Mouse (Mus musculus) cerebellum, adult 2 months (tissue): ENCODE measurements at regions not wholly inside any gene's neighbourhood (a gene's known extent, or its start where the extent isn't known, plus 50 kb on each side); places are given as distances from the start of the nearest gene placed in this dataset.

Experiments used
- DNase-seq, 2 experiments: peaks; one replicate each; pipeline ENCODE4 v3.0.0; 2021
- H3K27ac ChIP-seq: fragments of 200-500 bp; 2 replicates; pipeline ENCODE4 v1.5.1; 2012; ENCODE audit warnings: low read length, control low read depth, inconsistent platforms; ENCODE audit not compliant: insufficient read depth
- H3K27me3 ChIP-seq: fragments of 200-500 bp; 2 replicates; pipeline ENCODE4 v1.6.1; 2012; ENCODE audit warnings: inconsistent platforms, mild to moderate bottlenecking, low read length, moderate library complexity; ENCODE audit not compliant: control insufficient read depth, insufficient read depth
- H3K4me1 ChIP-seq: fragments of 200-500 bp; 2 replicates; pipeline ENCODE4 v1.6.1; 2011; ENCODE audit warnings: low read length; ENCODE audit not compliant: control insufficient read depth, insufficient read depth
- H3K4me3 ChIP-seq: fragments of 200-500 bp; replicated peaks from 2 replicates; pipeline ENCODE3; 2011; ENCODE audit warnings: mild to moderate bottlenecking, low read depth, low read length, control low read depth; ENCODE audit not compliant: insufficient read depth
- CTCF ChIP-seq: fragments of 200-500 bp; IDR thresholded peaks from 2 replicates; pipeline ENCODE4 v1.5.1; 2011; ENCODE audit warnings: low read depth, mild to moderate bottlenecking, control low read depth, low read length, moderate library complexity, borderline replicate concordance; ENCODE audit not compliant: insufficient read depth
- POLR2A ChIP-seq: fragments of 200-500 bp; IDR thresholded peaks from 2 replicates; pipeline ENCODE4 v1.6.1; 2011; ENCODE audit warnings: low read length, control low read depth, borderline replicate concordance; ENCODE audit not compliant: insufficient read depth
- WGBS: fragments of 180-500 bp; shearing (Covaris S2); methylation state at CpG from one replicate; pipeline ENCODE4 v1.1.7; 2018; 5-methylcytosine and 5-hydroxymethylcytosine counted together

DNA sequence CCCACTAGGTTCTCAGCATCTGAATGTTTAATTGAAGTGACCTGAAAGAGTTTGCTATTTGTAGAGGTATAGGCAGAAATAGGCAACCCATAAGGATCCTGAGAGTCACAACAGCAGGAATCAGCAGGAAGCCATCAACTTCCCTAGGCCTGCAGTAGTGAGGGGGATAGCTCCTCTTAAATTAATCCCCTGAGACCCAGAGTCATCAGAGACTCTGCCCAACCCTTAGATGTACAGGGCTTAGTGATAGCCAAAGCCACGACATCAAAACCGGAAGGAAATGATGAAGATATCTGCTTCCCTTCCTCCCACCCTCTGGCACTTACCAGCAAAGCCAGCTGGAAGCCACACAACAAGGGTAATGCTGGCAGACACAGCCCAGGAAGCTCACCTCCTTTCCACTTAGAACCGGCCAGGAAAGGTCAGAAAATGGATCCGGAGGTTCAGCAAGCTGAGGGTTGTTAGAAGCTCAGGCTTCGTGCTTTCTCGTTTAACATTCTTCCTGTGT lies 130.4 kb upstream of the Npy start:
- Histone ChIP-seq H3K27me3 (no peaks in the 10 kb centered on the region), H3K27ac (0 out of 2 replicates have a peak overlapping the region, but pooled peaks have one; percentile 28), H3K4me1 (peaks cover 3% of the 10 kb centered on the region), H3K4me3 (no peak overlapping the region)
- 10% methylated on average over 6 of the region's 6 CpGs for WGBS
- TF ChIP-seq CTCF (no peak), POLR2A (no peak)
- DNase-seq, result peak in 1 of 2 experiments; percentile 17

DNA sequence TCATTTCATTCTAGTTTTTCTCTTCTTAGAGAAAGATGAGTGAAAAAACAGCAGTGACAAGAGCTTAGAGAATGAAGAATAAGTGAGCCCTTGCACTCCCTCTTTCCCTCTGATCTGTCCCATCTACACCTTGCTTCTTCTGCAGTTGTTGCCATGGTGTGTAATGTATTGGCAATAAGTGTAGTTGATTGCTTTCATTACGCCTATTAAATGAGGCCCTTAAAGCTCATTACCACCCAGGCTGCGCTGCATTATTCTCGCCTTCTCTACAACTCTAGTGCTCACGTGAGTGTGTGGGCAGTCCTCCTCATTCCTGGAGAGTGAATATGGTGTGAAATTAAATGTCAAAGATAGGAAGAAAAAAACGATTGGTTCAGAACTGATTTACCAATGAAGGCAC lies 127.7 kb upstream of the Npy start:
- TF ChIP-seq POLR2A, result no peak
- TF ChIP-seq CTCF, result no peak
- Histone ChIP-seq H3K27ac (no peak overlapping the region), H3K4me1 (peaks cover 3% of the 10 kb centered on the region), H3K4me3 (no peak overlapping the region), H3K27me3 (no peaks in the 10 kb centered on the region)
- no peak for DNase-seq
- 69% methylated on average over 5 of the region's 5 CpGs for WGBS

DNA sequence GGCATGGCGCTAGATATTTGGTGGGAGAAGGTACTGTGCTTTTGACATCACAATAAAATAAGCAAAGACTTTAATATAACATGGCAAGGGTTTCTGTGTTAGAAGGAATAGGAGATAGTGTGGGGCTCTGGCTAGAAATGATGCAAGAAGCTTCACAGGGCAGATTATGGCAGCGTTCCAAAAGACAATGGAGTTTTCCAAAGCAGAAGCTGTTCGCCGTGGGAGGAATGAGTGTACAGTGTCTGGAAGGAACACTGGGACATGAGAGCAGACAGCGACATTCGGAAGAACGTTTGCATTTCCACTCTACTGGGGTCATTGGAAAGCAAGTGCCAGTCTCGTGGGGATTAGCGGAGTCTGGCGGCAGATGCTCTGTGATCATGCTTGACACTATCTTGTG lies 125.5 kb upstream of the Npy start:
- Histone ChIP-seq H3K4me1 (peaks cover 3% of the 10 kb centered on the region), H3K27me3 (no peaks in the 10 kb centered on the region), H3K4me3 (no peak overlapping the region), H3K27ac (no peak overlapping the region)
- TF ChIP-seq CTCF, result no peak
- no peak for TF ChIP-seq POLR2A
- WGBS, result 39% methylated on average over 10 of the region's 10 CpGs
- DNase-seq, result no peak

DNA sequence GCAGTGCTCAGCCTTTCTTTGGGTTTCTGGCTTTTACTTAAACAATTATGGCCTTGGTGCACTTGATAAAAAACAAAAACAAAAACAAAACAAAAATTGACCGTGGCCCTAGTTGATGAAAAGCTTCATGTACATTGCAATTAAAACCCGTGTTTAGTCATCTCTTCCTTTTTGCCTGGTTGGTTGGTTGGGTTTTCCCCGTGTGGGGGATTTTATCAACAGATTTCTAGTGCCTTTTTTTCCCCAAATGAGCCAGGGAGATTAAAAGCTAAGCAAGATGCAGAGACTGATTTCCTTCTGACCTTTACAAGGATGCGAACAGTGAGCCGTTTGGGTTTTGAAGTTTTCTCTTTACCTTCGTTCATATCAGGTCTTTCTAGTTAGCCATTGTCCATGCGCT lies 121.1 kb upstream of the Npy start:
- 90% methylated on average over 7 of the region's 7 CpGs for WGBS
- TF ChIP-seq POLR2A (no peak), CTCF (no peak)
- Histone ChIP-seq H3K27ac (no peak overlapping the region), H3K27me3 (no peaks in the 10 kb centered on the region), H3K4me3 (no peak overlapping the region), H3K4me1 (no peaks in the 10 kb centered on the region)
- no peak for DNase-seq

DNA sequence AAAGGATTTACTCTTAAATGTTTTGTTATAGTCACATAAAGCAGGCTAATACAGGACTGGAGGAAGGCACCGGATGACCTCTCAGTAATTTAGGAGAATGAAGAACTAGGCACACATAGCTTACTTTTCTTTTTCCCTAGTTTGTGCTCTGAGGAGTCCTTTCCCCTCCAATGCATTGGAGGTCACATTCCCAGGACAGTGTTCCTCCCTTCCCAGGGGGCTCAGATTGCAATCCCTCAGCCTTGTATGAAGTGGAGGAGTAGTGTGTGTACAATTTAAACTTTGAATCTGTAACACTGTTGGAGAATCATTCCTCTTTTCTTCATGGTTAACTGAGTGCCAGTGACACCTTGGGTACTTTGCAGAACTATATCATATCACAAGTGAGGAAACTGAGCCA lies 109.5 kb upstream of the Npy start:
- Histone ChIP-seq H3K27me3 (no peaks in the 10 kb centered on the region), H3K4me3 (no peak overlapping the region), H3K27ac (no peak overlapping the region), H3K4me1 (no peaks in the 10 kb centered on the region)
- WGBS, result 100% methylated on average over 1 of the region's 1 CpGs
- TF ChIP-seq POLR2A (no peak), CTCF (no peak)
- DNase-seq, result no peak

DNA sequence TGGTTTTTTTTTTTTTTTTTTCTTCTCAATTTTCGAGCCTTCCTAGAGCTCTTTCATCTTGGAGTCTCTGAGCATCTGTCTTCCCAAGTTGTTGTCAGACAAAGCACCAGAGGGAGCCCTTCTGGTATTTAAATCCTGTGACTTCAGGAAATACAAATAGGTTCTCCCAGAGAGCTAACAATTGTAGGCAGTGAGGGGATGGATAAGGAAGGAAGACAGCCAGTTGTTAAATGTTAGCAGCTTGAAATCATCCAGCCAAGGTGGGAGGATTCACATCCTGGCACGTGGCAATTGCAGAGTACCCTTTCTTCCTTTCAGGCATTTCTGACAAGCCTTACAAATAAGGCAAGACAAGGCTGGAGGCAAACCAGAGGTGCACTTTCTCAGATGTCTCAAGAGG lies 106.0 kb upstream of the Npy start:
- WGBS, result 13% methylated on average over 2 of the region's 2 CpGs
- H3K27ac ChIP-seq, result no peak overlapping the region
- H3K4me1 ChIP-seq, result no peaks in the 10 kb centered on the region
- DNase-seq, result no peak
- H3K4me3 ChIP-seq, result no peak overlapping the region
- no peak for TF ChIP-seq CTCF
- no peak for TF ChIP-seq POLR2A
- H3K27me3 ChIP-seq, result no peaks in the 10 kb centered on the region

DNA sequence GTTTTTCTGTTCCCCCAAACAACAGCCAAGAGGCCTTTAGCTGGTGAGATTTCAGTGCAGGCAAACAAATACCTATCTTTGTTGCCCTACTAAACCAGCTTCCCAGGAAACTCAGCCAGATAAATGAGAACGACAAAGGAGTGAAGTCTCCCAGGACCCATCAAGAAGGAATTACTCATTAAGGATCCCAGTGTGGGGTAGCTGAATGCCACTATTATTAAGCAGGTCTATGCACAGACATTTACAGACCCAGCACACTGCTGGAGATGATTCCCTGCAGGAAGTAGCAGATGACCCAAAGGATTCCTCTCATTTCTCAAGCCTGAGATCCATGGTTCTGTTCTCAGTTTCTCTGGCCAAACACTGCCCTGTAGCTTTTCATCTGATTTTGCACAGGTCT lies 105.6 kb upstream of the Npy start:
- Histone ChIP-seq H3K4me3 (no peak overlapping the region), H3K27me3 (no peaks in the 10 kb centered on the region), H3K4me1 (no peaks in the 10 kb centered on the region), H3K27ac (no peak overlapping the region)
- TF ChIP-seq CTCF, result no peak
- no peak for TF ChIP-seq POLR2A
- 25% methylated on average over 1 of the region's 1 CpGs for WGBS
- DNase-seq, result no peak

DNA sequence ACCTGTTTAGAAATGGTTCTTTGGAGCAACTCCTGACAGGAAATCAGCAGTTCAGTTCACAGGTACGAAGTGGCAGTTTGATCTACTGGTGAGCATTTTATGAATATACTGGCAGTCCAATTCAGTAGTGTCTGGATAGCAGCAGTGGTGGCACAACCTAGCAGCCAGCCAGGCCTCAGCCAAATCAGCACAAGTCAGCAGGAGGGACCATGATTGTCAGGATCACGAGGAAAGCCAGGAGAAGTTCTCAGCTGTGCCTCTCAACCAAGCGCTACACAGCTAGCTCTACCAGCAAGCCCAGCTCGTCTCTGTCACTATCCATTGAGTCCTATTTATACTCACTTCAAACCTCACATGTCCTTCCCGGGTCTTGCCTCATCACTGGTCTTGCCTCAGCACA lies 89.3 kb upstream of the Npy start:
- H3K4me1 ChIP-seq, result no peaks in the 10 kb centered on the region
- no peak overlapping the region for H3K4me3 ChIP-seq
- WGBS, result 53% methylated on average over 5 of the region's 5 CpGs
- H3K27me3 ChIP-seq, result no peaks in the 10 kb centered on the region; the same call in 1 of the 2 replicates
- peak; percentile 31 to 61 for DNase-seq
- no peak overlapping the region for H3K27ac ChIP-seq
- TF ChIP-seq POLR2A (no peak), CTCF (no peak)
